Mouse (Mus musculus) erythroblast, adult 5-6 weeks (primary cell): ENCODE results near the gene Ralgds. TPM values are rescaled to one million over a fixed set of nuclear protein-coding genes. Genes with fewer than 3 reads are reported as not detected.

Source experiments
- ATAC-seq: replicated peaks from 2 replicates; pipeline ENCODE4 v1.8.0; 2016; ENCODE audit warnings: moderate number of reproducible peaks, mild to moderate bottlenecking, moderate TSS enrichment, inconsistent platforms; ENCODE audit not compliant: poor library complexity, low FRiP score, severe bottlenecking
- total RNA-seq, 2 experiments: library from RNA; stranded (forward) in 1 of 2; stranded (reverse) in 1 of 2; fragments of 150-400 nt in 1 of 2; fragments of 200-764, 138-1000 nt in 1 of 2; gene quantifications; 2 replicates each; pipeline versions ENCODE4 v1.2.3 to v1.2.4; 2015 to 2017; ENCODE audit warnings: low replicate concordance in 2 of 2

Gene Ralgds
- total RNA-seq, 2 experiments from 2014 or later = 1.5 to 4.2 TPM

GRCm38 (mm10) chr2:28529856-28530255 lies 16.9 kb downstream of the Ralgds start:
- ATAC-seq = no peak

- ATAC-seq = no peak
Measured at GRCm38 (mm10) chr2:28530311-28530710, 17.4 kb downstream of the Ralgds start.

- no peak for ATAC-seq
Measured at GRCm38 (mm10) chr2:28532938-28533771, 20.2 kb downstream of the Ralgds start.

- ATAC-seq = no peak
Measured at GRCm38 (mm10) chr2:28533901-28534435, 21.0 kb downstream of the Ralgds start.

GRCm38 (mm10) chr2:28534436-28535262 lies 21.7 kb downstream of the Ralgds start:
- ATAC-seq = no peak

- ATAC-seq = no peak
Measured at GRCm38 (mm10) chr2:28535263-28535540, 22.3 kb downstream of the Ralgds start.

GRCm38 (mm10) chr2:28535650-28536049 lies 22.7 kb downstream of the Ralgds start:
- ATAC-seq = no peak

- ATAC-seq = no peak
Measured at GRCm38 (mm10) chr2:28536166-28536565, 23.2 kb downstream of the Ralgds start.

- no peak for ATAC-seq
Measured at GRCm38 (mm10) chr2:28536766-28537633, 24.1 kb downstream of the Ralgds start.

GRCm38 (mm10) chr2:28537634-28537920 lies 24.7 kb downstream of the Ralgds start:
- no peak for ATAC-seq

- no peak for ATAC-seq
Measured at GRCm38 (mm10) chr2:28537995-28538816, 25.3 kb downstream of the Ralgds start.

GRCm38 (mm10) chr2:28538817-28539128 lies 25.8 kb downstream of the Ralgds start:
- ATAC-seq = no peak

GRCm38 (mm10) chr2:28539206-28539605 lies 26.3 kb downstream of the Ralgds start:
- no peak for ATAC-seq

GRCm38 (mm10) chr2:28539949-28540348 lies 27.0 kb downstream of the Ralgds start:
- ATAC-seq = no peak

- no peak for ATAC-seq
Measured at GRCm38 (mm10) chr2:28540587-28541227, 27.8 kb downstream of the Ralgds start.

GRCm38 (mm10) chr2:28543894-28544293 lies 31.0 kb downstream of the Ralgds start:
- no peak for ATAC-seq

- no peak for ATAC-seq
Measured at GRCm38 (mm10) chr2:28545976-28546375, 33.1 kb downstream of the Ralgds start.

- ATAC-seq = no peak
Measured at GRCm38 (mm10) chr2:28546560-28546959, 33.6 kb downstream of the Ralgds start.
